Mouse (Mus musculus) brain, embryonic 14.5 days (tissue): ENCODE results near the gene Dnmbp. TPM values are rescaled to one million over a fixed set of nuclear protein-coding genes. Genes with fewer than 3 reads are reported as not detected.
A peak's percentile ranks its signal among the peaks of the same experiment; 100 is the strongest.
"Not testable (repeated sequence)": the region's sequence is repeated elsewhere in the genome, so short reads cannot be mapped to it uniquely, and the experiment has no call there.

Experiments
- DNase-seq: peaks from one replicate; pipeline ENCODE4 v3.0.0-alpha.2; 2011; ENCODE audit warnings: low read depth
- CTCF ChIP-seq: fragments of 200-500 bp; IDR thresholded peaks from 2 replicates; pipeline ENCODE4 v1.5.1; 2012; ENCODE audit warnings: inconsistent platforms, mild to moderate bottlenecking, moderate library complexity, borderline replicate concordance; ENCODE audit not compliant: insufficient read depth, insufficient read length; ENCODE audit errors: extremely low read depth
- POLR2A ChIP-seq: fragments of 200-500 bp; IDR thresholded peaks from 2 replicates; pipeline ENCODE4 v1.6.1; 2012; ENCODE audit warnings: mild to moderate bottlenecking, inconsistent platforms, borderline replicate concordance; ENCODE audit not compliant: poor library complexity, insufficient read depth, insufficient read length, severe bottlenecking; ENCODE audit errors: extremely low read depth
- polyA plus RNA-seq: library from polyadenylated mRNA; depleted of rRNA; stranded (reverse); fragments of >200 nt; gene quantifications from 2 replicates; pipeline ENCODE4 v1.2.3, GENCODE M21; 2012

Dnmbp gene
- polyA plus RNA-seq, 1 experiment = 16.1 TPM

DNA sequence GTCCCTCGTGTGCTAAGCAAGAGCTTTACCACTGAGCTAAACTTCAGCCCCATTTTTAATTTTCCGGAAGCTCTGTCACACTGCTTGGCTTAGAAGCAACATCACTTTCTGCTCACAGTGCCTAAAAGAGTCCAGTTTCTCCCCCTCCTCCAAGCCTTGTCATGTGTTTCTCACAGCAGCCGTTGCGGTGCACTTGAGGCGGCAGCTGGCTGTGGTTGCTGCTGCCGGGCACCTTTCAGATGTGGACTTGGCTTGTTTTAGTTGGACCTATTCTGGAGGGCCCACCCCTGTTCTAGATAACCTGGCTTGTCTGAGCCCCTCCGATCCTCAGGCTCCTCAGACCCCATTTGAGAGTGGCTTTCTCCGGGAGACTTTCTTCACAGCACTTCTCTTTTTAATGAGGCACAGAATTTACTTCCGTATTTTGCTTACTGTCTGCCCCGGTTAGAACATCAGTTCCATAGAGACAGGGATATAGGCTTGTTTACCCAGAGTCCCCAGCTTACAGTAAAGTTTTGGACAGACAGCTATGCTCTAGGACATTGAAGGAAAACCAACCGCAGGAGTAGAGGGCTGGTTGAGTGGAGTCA, 25.6 kb upstream of the Dnmbp start:
- TF ChIP-seq CTCF (no peak), POLR2A (no peak)
- no peak for DNase-seq

DNA sequence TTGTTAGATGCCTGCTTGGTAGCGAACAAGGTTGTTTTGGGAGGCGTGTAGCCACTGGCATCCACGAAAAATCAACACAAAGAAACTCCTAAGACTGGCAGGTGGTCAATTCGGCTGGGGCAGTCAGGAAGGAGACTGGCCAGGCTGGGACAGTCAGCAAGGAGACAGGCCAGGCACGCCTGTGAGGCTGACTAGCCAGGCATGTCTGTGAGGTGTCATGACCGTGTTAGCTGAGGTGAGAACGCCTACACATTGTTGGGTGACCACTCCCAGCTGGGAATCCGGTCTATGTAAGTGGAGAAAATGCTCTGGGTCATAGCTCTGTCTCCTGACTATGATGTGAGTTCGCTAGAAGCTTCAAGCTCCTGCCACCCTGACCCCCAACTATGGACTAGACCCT, 22.8 kb upstream of the Dnmbp start:
- no peak for TF ChIP-seq POLR2A
- no peak for TF ChIP-seq CTCF

DNA sequence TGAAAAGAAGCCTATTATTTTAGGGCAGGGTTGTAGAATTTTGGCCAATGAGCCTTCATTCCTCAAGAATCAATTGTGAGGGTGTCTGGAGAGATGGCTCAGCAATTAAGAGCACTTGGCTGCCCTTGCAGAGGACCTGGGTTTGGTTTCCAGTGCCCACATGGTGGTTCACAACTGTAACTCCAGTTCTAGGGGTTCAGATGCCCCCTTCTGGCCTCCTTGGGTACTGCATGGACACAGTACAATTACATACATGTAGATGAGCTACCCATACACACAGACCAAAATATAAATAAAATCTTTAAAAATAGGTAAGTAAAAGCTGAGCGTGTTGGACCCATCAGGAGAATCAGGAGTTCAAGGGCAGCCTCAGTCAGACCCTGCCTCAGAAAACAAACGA, 21.2 kb upstream of the Dnmbp start:
- peak; percentile 42; the same call in 1 of the 2 replicates for TF ChIP-seq CTCF
- no peak for TF ChIP-seq POLR2A
- no peak for DNase-seq

More for the DNA sequence above, 22.8 kb upstream of the Dnmbp start:
- no peak for DNase-seq

DNA sequence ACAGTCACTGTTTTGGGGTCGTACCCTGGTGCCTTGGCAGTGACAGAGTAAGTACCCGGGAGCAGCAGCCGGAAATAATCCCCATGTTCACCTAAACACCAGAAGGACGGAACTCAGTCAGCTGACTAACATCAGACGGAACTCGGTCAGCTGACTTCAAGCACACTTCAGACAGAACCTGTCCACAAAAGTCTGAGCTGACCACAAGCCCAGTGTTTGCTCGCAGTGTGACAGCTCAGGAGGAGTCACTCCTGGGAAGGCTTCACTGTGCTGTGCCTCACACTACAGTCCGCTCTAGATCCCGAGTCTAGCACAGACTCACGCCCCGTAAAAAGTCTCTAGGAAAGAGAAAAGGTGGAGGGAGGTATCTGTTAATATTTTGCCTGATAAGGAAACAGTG, 20.0 kb upstream of the Dnmbp start:
- TF ChIP-seq CTCF (no peak), POLR2A (no peak)

DNA sequence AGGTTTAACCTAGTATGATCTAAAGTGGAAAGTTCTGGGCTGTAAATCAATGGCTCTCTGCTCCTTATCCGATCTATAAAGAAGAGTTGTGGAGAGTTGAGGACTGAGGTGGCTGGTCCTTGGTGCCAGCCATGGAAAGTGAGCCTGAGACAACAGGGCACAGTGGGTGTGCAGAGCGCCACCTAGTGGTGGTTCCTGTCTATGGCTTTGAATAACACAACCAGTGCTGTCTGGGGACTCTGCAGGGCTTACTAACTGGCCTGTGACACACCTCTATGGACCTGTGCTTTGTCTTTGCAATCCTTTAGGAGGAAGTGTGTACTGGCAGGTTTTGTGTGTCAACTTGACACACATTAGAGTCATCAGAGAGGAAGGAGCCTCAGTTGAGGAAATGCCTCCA, 19.2 kb upstream of the Dnmbp start:
- DNase-seq = peak; percentile 66
- TF ChIP-seq POLR2A (no peak), CTCF (peak; percentile 88)

More for the DNA sequence above, 20.0 kb upstream of the Dnmbp start:
- no peak for DNase-seq

DNA sequence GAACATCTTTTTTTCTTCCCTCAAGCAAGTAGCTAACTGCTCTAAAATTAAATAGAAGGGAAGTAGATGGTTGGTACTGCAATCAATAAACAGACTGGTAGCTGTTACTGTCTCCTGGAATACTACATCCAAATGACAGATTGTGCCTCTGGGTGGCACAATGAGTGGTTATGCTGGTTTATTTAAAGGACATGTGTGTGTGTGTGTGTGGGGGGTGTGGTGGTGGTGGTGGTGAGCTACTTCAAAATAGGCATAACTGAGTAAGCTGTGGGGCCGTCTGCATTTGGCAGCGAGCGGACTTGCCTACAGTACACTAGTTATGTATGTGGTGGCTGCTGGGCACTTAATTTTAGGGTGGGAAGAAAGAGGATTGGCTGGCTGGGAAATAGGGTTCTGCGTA, 17.9 kb upstream of the Dnmbp start:
- TF ChIP-seq CTCF = no peak
- no peak for TF ChIP-seq POLR2A
- DNase-seq = no peak

DNA sequence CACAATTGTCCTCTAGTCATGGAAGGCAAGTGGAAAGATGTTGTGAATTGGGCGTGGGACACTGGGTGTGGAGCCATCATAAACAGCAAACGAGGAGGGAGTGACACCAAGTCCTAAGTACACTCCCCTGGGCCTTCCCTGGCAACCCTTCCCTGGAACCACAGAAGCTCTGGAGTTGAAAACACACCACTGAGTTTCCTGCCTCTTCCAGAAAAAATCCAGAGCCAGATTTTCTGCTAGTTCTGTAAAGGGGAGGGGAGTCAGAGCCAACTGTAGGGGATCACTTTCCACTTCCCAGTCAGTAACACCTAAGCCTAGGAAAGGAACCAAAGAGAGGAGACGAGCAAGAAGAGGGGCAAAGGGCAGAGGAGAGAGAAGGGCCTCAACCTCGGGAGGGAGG, 17.4 kb upstream of the Dnmbp start:
- DNase-seq = peak; percentile 14
- TF ChIP-seq CTCF (no peak), POLR2A (no peak)

DNA sequence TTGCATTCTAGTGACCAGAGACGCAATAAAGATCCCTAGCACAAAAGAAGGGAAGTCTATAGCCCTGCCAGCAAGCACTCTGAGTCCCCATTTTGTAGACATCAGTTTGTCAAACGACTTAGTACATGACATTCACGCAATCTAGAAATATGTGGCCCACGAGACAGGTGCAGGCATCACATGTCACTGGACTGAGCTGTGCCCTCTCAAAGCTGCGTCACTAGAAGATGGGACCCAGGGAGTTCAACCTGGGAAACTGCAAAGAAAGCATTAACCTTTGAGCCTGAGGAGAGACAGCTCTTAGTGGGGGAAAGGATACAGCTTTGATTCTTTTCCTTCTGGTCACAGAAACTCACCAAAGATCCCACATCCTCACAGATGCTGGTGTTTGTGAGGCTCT, 15.3 kb upstream of the Dnmbp start:
- TF ChIP-seq POLR2A (no peak), CTCF (no peak)
- DNase-seq = no peak

DNA sequence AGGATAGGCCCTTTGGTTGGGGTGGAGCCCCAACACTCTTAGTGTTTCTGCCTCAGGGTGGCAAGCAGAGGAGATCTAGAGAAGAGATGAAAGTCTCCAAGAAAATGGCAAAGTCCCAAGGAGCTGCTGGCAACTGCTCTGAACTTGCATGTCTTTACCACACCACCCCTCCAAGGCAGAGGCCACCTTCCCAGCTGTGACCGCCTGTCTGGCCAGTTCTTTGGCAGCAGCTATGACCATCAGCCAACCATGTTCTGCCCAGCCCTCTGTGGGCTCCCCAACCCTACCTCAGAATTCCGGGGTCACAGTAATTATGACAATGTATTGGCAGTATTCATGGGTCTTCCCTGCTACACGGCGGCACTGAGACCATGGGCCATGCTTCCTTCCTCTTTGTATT, 14.9 kb upstream of the Dnmbp start:
- no peak for DNase-seq
- TF ChIP-seq POLR2A (no peak), CTCF (no peak)

DNA sequence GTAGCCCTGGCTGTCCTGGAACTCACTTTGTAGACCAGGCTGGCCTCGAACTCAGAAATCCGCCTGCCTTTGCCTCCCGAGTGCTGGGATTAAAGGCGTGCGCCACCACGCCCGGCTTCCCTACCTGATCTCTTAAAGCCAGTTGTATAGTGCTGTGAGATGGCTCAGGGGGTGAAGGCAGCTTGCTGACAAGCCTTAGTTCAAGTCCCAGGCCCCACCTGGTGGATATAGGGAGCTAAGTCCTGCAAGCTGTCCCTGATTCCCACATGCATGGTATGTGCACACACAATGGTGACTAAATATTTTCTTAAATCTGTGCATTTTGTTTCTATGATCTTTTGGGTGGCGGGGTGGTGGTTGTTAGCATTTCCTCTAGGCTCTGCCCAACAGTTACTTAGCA, 12.9 kb upstream of the Dnmbp start:
- not testable (repeated sequence) for DNase-seq

DNA sequence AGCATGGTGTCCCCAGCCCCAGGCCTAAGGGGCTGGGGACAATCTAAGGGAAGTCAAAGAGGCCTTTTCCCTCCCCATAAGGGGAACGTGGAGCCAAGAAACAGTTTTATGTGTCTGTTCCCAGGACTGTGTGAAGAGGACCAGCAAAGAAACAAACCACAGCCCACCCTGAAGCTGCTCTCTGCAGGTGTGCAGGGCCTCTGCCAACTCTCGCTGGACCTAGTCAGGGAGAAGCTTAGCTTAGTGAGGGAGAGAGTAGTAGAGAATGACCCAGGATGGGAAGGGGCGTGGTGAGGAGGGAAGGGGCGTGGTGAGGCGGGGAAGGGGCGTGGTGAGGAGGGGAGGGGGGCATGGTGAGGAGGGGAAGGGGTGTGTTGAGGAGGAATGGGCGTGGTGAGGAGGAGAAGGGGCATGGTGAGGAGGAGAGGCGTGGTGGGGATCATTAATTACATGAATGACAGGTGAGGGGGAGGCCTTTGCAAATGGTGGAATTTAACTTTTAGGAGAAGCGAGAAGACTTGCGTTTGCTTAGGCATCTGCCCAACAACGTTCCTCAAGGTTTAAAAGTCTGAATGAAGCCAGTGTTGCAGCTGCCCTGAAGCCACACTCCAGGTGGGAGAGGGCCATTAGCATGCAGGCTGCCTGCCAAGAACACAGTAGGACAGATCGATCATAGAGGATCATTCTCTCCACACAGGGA, 9.3 kb upstream of the Dnmbp start:
- TF ChIP-seq POLR2A (no peak), CTCF (no peak)
- DNase-seq = no peak

DNA sequence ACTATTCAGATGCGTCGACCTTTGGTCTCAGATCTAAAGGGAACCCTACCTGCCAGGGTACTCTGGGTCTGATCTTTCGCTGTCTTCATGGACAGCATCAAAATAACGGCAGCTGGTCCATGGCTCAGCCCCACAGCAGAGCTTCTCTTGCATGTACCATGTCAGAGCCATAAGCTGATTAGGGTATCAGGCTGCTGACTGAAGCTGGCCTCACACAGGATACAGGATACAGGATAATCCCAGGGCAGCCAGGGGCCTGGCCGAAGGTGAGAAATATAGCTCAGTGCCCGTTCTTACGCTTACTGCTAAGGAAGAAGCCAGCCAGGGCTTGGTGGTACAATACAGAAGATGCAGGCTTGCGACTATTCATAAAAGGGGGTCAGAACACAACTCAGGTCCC, 4.6 kb upstream of the Dnmbp start:
- TF ChIP-seq CTCF = no peak
- TF ChIP-seq POLR2A = no peak
- no peak for DNase-seq

DNA sequence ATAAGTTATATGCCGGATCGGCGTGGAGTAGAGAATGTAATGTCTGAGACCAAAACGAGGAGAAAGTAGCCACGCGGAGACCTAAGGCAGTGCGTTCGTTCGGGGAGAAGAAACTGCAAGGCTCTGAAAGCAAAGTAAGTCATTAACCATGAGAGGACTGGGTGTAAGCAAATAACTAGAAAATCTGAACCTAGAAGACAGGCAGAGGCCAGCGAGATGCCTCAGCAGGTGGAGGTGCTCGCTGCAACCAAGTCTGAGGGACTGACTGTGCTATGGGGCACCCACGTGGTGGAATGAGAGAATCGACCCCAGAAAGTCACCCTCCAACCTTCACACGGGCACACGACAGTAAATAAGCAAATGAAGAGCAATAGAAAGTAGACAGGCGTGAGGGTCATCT, 3.1 kb upstream of the Dnmbp start:
- DNase-seq = no peak
- no peak for TF ChIP-seq POLR2A

DNA sequence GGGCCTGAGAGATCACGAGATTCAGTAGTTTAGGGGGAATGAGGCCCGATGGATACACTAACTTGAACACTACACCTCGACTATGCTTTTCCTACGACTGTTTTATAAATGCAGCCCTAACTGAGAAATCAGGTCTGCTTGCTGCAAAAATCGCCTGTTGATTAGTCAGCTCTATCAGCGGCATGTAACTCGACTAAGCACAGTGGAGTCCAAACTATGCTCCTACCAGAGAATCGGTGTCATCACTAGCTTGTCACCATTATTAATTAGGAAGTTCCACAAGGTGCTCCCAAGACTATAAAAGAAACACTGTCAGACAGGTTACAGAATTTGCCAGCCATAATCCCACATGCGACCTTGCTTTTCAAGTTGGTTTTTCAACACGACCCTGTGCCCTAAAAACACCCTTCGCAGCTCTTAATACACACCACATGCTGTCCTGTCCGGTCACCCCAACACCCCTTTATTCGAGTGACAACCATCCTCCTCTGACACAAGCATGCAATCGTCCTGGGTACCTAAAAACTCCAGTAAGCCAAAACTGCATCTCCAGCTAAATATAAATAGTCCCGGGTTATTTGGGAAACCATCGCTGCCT, 721 bp downstream of the Dnmbp start:
- no peak for TF ChIP-seq POLR2A
- TF ChIP-seq CTCF = no peak

More for the DNA sequence above, 721 bp downstream of the Dnmbp start:
- DNase-seq = no peak
